Comparison of ENCODE assay signal across 8 mouse cellular contexts in genomic region chr11:102138447-102138740, GRCm38 (mm10). TPM values are rescaled to one million over a fixed set of nuclear protein-coding genes. Genes with fewer than 3 reads are reported as not detected.
DNase-seq lines count a peak whose midpoint lies in the region; ATAC-seq and TF ChIP-seq lines count a peak whose summit lies in the region.

No protein-coding gene starts in this region.

- TF ChIP-seq POLR2A in embryonic fibroblast, embryonic 13.5 days (IDR thresholded peaks at IDR 0.05; ENCODE audit: low read depth, low read length) = no peak
- TF ChIP-seq POLR2A in lung, adult 2 months (IDR thresholded peaks at IDR 0.05; ENCODE audit: borderline replicate concordance, extremely low read depth, low read depth, low read length) = no peak
- TF ChIP-seq POLR2A in thymus, adult 2 months (IDR thresholded peaks at IDR 0.05; ENCODE audit: control insufficient read depth, extremely low read depth, insufficient read depth, low read length, poor library complexity) = no peak

- no peak overlapping the region for H3K27ac ChIP-seq in embryonic fibroblast, embryonic 13.5 days (ENCODE audit: insufficient read depth, low read length)
- no peak overlapping the region for H3K27ac ChIP-seq in heart, embryonic 14.5 days (replicated peaks in 1 of 2; ENCODE audit: control insufficient read depth in 1 of 2, insufficient read depth in 1 of 2, low read depth in 2 of 2, low read length in 2 of 2)
- no peak overlapping the region for H3K27ac ChIP-seq in neural tube, embryonic 15.5 days (replicated peaks)
- H3K27ac ChIP-seq in thymus, adult 2 months (ENCODE audit: control insufficient read depth, insufficient read depth, low read length) = no peak overlapping the region

- H3K4me3 ChIP-seq in embryonic fibroblast, embryonic 13.5 days (ENCODE audit: insufficient read depth, low read length) = no peak overlapping the region
- H3K4me3 ChIP-seq in heart, embryonic 14.5 days (ENCODE audit: control insufficient read depth in 1 of 2, insufficient read depth in 1 of 2, low read depth in 1 of 2, low read length in 2 of 2) = peak overlapping the region; percentile 18 to 24
- no peak overlapping the region for H3K4me3 ChIP-seq in lung, adult 2 months (replicated peaks; ENCODE audit: extremely low read depth, low read depth, low read length)
- H3K4me3 ChIP-seq in neural tube, embryonic 15.5 days (replicated peaks) = peak overlapping the region; percentile 29
- H3K4me3 ChIP-seq in thymus, adult 2 months (ENCODE audit: control insufficient read depth, insufficient read depth, low read length) = no peak overlapping the region

- peaks cover 10% of the 10 kb centered on the region for H3K27me3 ChIP-seq in heart, embryonic 14.5 days (ENCODE audit: control insufficient read depth, insufficient read depth, low read length)
- peaks cover 21% of the 10 kb centered on the region for H3K27me3 ChIP-seq in neural tube, embryonic 15.5 days (replicated peaks)
- no peaks in the 10 kb centered on the region; the same call in 1 of the 2 replicates for H3K27me3 ChIP-seq in thymus, adult 2 months (ENCODE audit: control insufficient read depth, insufficient read depth, low read length)

- WGBS in heart, embryonic 14.5 days = 1% methylated on average over 18 of the region's 18 CpGs
- under 1% methylated on average over 18 of the region's 18 CpGs for WGBS in lung, adult 2 months
- WGBS in neural tube, embryonic 15.5 days = under 1% methylated on average over 18 of the region's 18 CpGs
- WGBS in thymus, adult 2 months = 1% methylated on average over 18 of the region's 18 CpGs

- DNase-seq in CD4-positive, CD25-positive, alpha-beta regulatory T cell, adult 2 months (ENCODE audit: low read depth, low spot score) = peak; percentile 80
- DNase-seq in adrenal gland, postnatal 25 days = peak; percentile 67
- DNase-seq in kidney, postnatal 14 days = peak; percentile 74
- peak; percentile 50 for DNase-seq in lung, adult 2 months
- DNase-seq in thymus, adult 2 months = peak; percentile 55

- peak overlapping the region; percentile 60 for H3K4me2 ChIP-seq in heart, embryonic 14.5 days (ENCODE audit: low read length)
- peak overlapping the region; percentile 66 for H3K4me2 ChIP-seq in neural tube, embryonic 15.5 days

- H3K9me3 ChIP-seq in heart, embryonic 14.5 days (ENCODE audit: control insufficient read depth, low read length) = no peaks in the 10 kb centered on the region
- H3K9me3 ChIP-seq in neural tube, embryonic 15.5 days (replicated peaks) = no peaks in the 10 kb centered on the region

- 0 out of 2 replicates have a peak overlapping the region, but pooled peaks have one; percentile 53 for H3K9ac ChIP-seq in heart, embryonic 14.5 days (ENCODE audit: low read length)
- H3K9ac ChIP-seq in neural tube, embryonic 15.5 days (replicated peaks) = peak overlapping the region; percentile 42; the same call in 1 of the 2 replicates

- no peak for ATAC-seq in heart, embryonic 14.5 days (ENCODE audit: insufficient number of reproducible peaks, insufficient read depth, low FRiP score, low read depth)
- ATAC-seq in neural tube, embryonic 15.5 days (ENCODE audit: low FRiP score) = no peak; the same call in 1 of the 2 replicates

- H3K36me3 ChIP-seq in heart, embryonic 14.5 days (ENCODE audit: control insufficient read depth, insufficient read depth, low read length) = no peaks in the 10 kb centered on the region
- no peaks in the 10 kb centered on the region for H3K36me3 ChIP-seq in neural tube, embryonic 15.5 days
- H3K36me3 ChIP-seq in thymus, adult 2 months (ENCODE audit: control insufficient read depth, insufficient read depth, low read length) = no peaks in the 10 kb centered on the region

- peak; percentile 96 for TF ChIP-seq CTCF in embryonic fibroblast, embryonic 13.5 days (IDR thresholded peaks at IDR 0.05; ENCODE audit: borderline replicate concordance, insufficient read depth, low read length)
- TF ChIP-seq CTCF in lung, adult 2 months (IDR thresholded peaks at IDR 0.05; ENCODE audit: insufficient read depth, low read length) = peak; percentile 91
- TF ChIP-seq CTCF in thymus, adult 2 months (IDR thresholded peaks at IDR 0.05; ENCODE audit: borderline replicate concordance, control insufficient read depth, extremely low read depth, insufficient read depth, low read length, poor library complexity) = peak; percentile 81

- no peaks in the 10 kb centered on the region for H3K4me1 ChIP-seq in embryonic fibroblast, embryonic 13.5 days (ENCODE audit: control insufficient read depth, insufficient read depth, low read length)
- H3K4me1 ChIP-seq in heart, embryonic 14.5 days (ENCODE audit: control insufficient read depth in 2 of 2, insufficient read depth in 2 of 2, low read length in 2 of 2) = peaks cover 0 to 3% of the 10 kb centered on the region in 2 experiments; a peak in 1 of 4 replicates
- H3K4me1 ChIP-seq in lung, adult 2 months (ENCODE audit: control insufficient read depth, insufficient read depth, low read length) = no peaks in the 10 kb centered on the region
- H3K4me1 ChIP-seq in neural tube, embryonic 15.5 days = peaks cover 10% of the 10 kb centered on the region
- no peaks in the 10 kb centered on the region for H3K4me1 ChIP-seq in thymus, adult 2 months (replicated peaks; ENCODE audit: control insufficient read depth, insufficient read depth, low read length)

RNA-seq across cellular contexts. Expression of gene Nags, which starts 6.9 kb away (rescaled TPM):
- total RNA-seq in adrenal gland, postnatal 25 days (2021) = 0.27 and 1.3 TPM in 2 replicates
- polyA plus RNA-seq in embryonic fibroblast, embryonic 13.5 days (2011; ENCODE audit: insufficient read length, low read depth, missing spikeins) = not detected in 2 replicates
- not detected in 2 replicates for polyA plus RNA-seq in heart, embryonic 14.5 days (2014; fragmentation: Nextera tagmentation; extraction: Ambion mirVana)
- 0.41 and 0.72 TPM in 2 replicates for polyA plus RNA-seq in lung, adult 2 months (2012; rRNA removed)
- polyA plus RNA-seq in neural tube, embryonic 15.5 days (2015; fragmentation: Nextera tagmentation; extraction: Ambion mirVana) = 0.10 TPM in 1 of 2 replicates, not detected in the other
- polyA plus RNA-seq in thymus, adult 2 months (2012; rRNA removed) = 0.09 and 0.43 TPM in 2 replicates

RNA-seq across cellular contexts. Expression of gene Tmem101, which starts 17.8 kb away (rescaled TPM):
- total RNA-seq in adrenal gland, postnatal 25 days (2021) = 14.2 and 22.1 TPM in 2 replicates
- polyA plus RNA-seq in embryonic fibroblast, embryonic 13.5 days (2011; ENCODE audit: insufficient read length, low read depth, missing spikeins) = 11.2 and 14.9 TPM in 2 replicates
- 28.2 and 34.1 TPM in 2 replicates for polyA plus RNA-seq in heart, embryonic 14.5 days (2014; fragmentation: Nextera tagmentation; extraction: Ambion mirVana)
- 20.5 and 26.7 TPM in 2 replicates for polyA plus RNA-seq in lung, adult 2 months (2012; rRNA removed)
- 41.2 and 41.5 TPM in 2 replicates for polyA plus RNA-seq in neural tube, embryonic 15.5 days (2015; fragmentation: Nextera tagmentation; extraction: Ambion mirVana)
- polyA plus RNA-seq in thymus, adult 2 months (2012; rRNA removed) = 26.2 and 31.3 TPM in 2 replicates

RNA-seq across cellular contexts. Expression of gene Pyy, which starts 30.8 kb away (rescaled TPM):
- not detected in 2 replicates for total RNA-seq in adrenal gland, postnatal 25 days (2021)
- not detected in 2 replicates for polyA plus RNA-seq in embryonic fibroblast, embryonic 13.5 days (2011; ENCODE audit: insufficient read length, low read depth, missing spikeins)
- polyA plus RNA-seq in heart, embryonic 14.5 days (2014; fragmentation: Nextera tagmentation; extraction: Ambion mirVana) = not detected in 2 replicates
- polyA plus RNA-seq in lung, adult 2 months (2012; rRNA removed) = 9.6 TPM in 1 of 2 replicates, not detected in the other
- 1.0 and 7.8 TPM in 2 replicates for polyA plus RNA-seq in neural tube, embryonic 15.5 days (2015; fragmentation: Nextera tagmentation; extraction: Ambion mirVana)
- 51.8 and 53.2 TPM in 2 replicates for polyA plus RNA-seq in thymus, adult 2 months (2012; rRNA removed)

RNA-seq across cellular contexts. Expression of gene Ppy, which starts 37.3 kb away (rescaled TPM):
- total RNA-seq in adrenal gland, postnatal 25 days (2021) = not detected in 2 replicates
- not detected in 2 replicates for polyA plus RNA-seq in embryonic fibroblast, embryonic 13.5 days (2011; ENCODE audit: insufficient read length, low read depth, missing spikeins)
- not detected in 2 replicates for polyA plus RNA-seq in heart, embryonic 14.5 days (2014; fragmentation: Nextera tagmentation; extraction: Ambion mirVana)
- 6.3 and 9.8 TPM in 2 replicates for polyA plus RNA-seq in lung, adult 2 months (2012; rRNA removed)
- polyA plus RNA-seq in neural tube, embryonic 15.5 days (2015; fragmentation: Nextera tagmentation; extraction: Ambion mirVana) = 0.36 TPM in 1 of 2 replicates, not detected in the other
- 11.8 TPM in 2 replicates for polyA plus RNA-seq in thymus, adult 2 months (2012; rRNA removed)

RNA-seq across cellular contexts. Expression of gene Lsm12, which starts 46.7 kb away (rescaled TPM):
- total RNA-seq in adrenal gland, postnatal 25 days (2021) = 72.6 and 92.6 TPM in 2 replicates
- polyA plus RNA-seq in embryonic fibroblast, embryonic 13.5 days (2011; ENCODE audit: insufficient read length, low read depth, missing spikeins) = 113 and 124 TPM in 2 replicates
- polyA plus RNA-seq in heart, embryonic 14.5 days (2014; fragmentation: Nextera tagmentation; extraction: Ambion mirVana) = 60.3 and 62.1 TPM in 2 replicates
- polyA plus RNA-seq in lung, adult 2 months (2012; rRNA removed) = 20.8 and 30.6 TPM in 2 replicates
- 111 and 121 TPM in 2 replicates for polyA plus RNA-seq in neural tube, embryonic 15.5 days (2015; fragmentation: Nextera tagmentation; extraction: Ambion mirVana)
- polyA plus RNA-seq in thymus, adult 2 months (2012; rRNA removed) = 36.1 and 42.2 TPM in 2 replicates

Comparison
In these comparisons a context has a peak if more than half of its experiments do, and no peak if none do; other contexts are left out.
1. H3K4me3 ChIP-seq: peak in heart, embryonic 14.5 days (2 of 2) and neural tube, embryonic 15.5 days (single experiment); none in embryonic fibroblast, embryonic 13.5 days (single experiment), lung, adult 2 months (single experiment) and thymus, adult 2 months (single experiment).
2. Peak in every context shown above with its lines, with median percentiles within 50 percentile points of each other: DNase-seq and CTCF ChIP-seq.